Mouse (Mus musculus) embryonic facial prominence, embryonic 10.5 days (tissue): Measurements from ENCODE around the gene Gpr1. TPM values are rescaled to one million over a fixed set of nuclear protein-coding genes. Genes with fewer than 3 reads are reported as not detected.

Experiments
- DNase-seq: peaks from one replicate; pipeline ENCODE4 v3.0.0-alpha.2; 2017; ENCODE audit warnings: low spot score
- H3K27ac ChIP-seq: fragments of 300-500 bp; sonication (generic); replicated peaks from 2 replicates; pipeline ENCODE4 v1.5.1; 2016; ENCODE audit warnings: mild to moderate bottlenecking
- H3K27me3 ChIP-seq: fragments of 300-500 bp; sonication (generic); replicated peaks from 2 replicates; pipeline ENCODE4 v1.6.1; 2016; ENCODE audit warnings: low read depth, mild to moderate bottlenecking; ENCODE audit not compliant: poor library complexity, severe bottlenecking
- H3K36me3 ChIP-seq: fragments of 300-500 bp; sonication (generic); replicated peaks from 2 replicates; pipeline ENCODE4 v1.6.1; 2016; ENCODE audit warnings: mild to moderate bottlenecking, moderate library complexity
- H3K4me1 ChIP-seq: fragments of 300-500 bp; sonication (generic); 2 replicates; pipeline ENCODE4 v1.6.1; 2016
- H3K4me3 ChIP-seq: fragments of 300-500 bp; sonication (generic); 2 replicates; pipeline ENCODE4 v1.5.1; 2016; ENCODE audit warnings: mild to moderate bottlenecking, moderate library complexity
- H3K9me3 ChIP-seq: fragments of 300-500 bp; sonication (generic); 2 replicates; pipeline ENCODE4 v1.6.1; 2016; ENCODE audit warnings: mild to moderate bottlenecking
- WGBS: fragments of 180-500 bp; shearing (Covaris S2); methylation state at CpG from one replicate; pipeline ENCODE4 v1.1.7; 2016; 5-methylcytosine and 5-hydroxymethylcytosine counted together
- polyA plus RNA-seq: library from polyadenylated mRNA; unstranded; fragments of >200 nt; fragmentation: Nextera tagmentation; extraction: Ambion mirVana; gene quantifications from 2 replicates; pipeline ENCODE4 v1.2.1, GENCODE M21; 2016

Gene Gpr1
- polyA plus RNA-seq, 1 experiment from 2014 or later = 0.12 TPM

DNA sequence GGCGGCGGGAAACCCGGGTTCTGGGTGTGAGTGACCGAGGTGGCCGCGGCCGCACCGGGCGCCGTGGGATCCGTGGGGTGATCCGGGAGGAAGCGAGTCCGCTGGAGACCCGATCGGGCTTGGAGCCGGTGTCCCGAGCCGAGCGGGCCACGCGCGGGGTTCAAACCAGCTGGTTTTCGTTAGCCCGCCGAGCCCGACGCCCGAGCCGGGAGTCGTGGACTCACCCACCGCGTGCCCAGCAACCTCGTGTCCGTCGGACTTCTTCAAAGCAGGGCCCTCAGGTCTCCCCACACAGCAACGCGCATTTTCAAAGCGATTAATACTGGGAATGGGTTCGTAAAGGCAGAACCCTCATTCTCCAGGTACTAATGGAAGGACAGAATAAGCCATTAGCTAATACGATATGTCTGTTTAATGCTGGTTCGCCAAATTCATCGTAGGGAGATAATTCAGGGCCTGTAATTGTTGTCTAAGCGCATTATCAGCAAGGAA lies 34.1 kb upstream of the Gpr1 start:
- DNase-seq = peak; percentile 69
- peak overlapping the region; percentile 87 for H3K27ac ChIP-seq

DNA sequence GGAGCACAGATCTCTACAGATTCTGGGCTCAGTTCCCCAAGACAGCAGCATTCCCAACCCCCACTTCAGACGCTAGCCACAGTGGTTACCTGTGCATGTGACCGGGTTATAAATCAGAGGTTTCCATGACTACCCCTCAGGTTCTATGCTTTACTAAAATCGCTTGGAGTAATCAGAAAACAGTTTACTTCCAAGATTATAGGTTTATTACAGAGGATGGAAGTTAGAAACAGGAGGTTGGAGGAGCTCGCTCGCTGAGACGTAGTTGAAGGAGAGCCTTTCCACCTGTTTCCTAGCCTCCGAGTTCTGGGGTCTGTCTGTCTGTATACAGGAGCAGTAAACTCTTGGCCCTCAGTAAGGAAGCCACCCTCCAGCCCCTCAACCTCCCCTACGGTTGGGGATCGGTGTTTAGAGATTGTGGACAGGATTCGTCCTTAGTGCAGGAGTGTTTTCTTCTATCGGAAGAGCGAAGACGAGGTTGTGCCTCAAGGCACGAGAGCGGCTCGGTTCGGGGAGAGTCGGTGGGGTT lies 33.6 kb upstream of the Gpr1 start:
- H3K9me3 ChIP-seq = no peaks in the 10 kb centered on the region

More for the DNA sequence above, 34.1 kb upstream of the Gpr1 start:
- Histone ChIP-seq H3K9me3 (no peaks in the 10 kb centered on the region), H3K27me3 (peaks cover 76% of the 10 kb centered on the region), H3K4me3 (peak overlapping the region; percentile 55), H3K36me3 (no peaks in the 10 kb centered on the region), H3K4me1 (peaks cover 36% of the 10 kb centered on the region)
- 2% methylated on average over 44 of the region's 44 CpGs for WGBS

DNA sequence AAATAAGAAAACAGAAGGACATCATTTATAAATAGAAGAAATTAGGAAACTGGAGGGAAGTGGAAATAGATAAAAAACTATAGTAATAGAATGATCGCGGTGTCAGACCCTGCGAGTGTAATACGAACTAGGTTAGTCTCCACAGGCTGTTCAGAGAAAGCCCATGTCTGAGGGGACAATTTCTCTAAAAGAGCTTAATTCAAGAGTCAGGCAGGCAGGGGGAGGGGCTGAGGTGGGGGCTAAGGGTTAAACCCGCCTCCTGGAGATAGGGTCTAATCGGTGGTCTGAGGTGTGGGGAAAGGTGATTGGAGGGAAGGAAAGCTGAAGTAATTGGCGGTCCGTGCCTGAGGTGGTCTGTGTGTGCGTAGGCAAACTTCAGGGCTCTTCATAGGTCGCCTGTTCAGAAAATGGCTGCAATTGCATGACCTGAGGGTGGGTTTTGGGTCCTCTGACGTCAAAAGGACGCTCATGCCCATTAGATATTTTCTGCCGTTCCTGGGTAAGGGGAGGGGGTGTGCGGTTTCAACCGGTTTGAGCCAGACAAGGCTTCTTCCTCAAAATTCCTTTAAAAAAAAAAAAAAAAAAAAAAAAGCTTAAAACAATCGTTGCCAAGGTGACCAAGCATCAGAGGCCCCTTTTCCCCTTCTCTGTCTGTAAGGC lies 32.6 kb upstream of the Gpr1 start:
- Histone ChIP-seq H3K9me3 (no peaks in the 10 kb centered on the region), H3K4me1 (peaks cover 24% of the 10 kb centered on the region), H3K36me3 (no peaks in the 10 kb centered on the region), H3K4me3 (peak overlapping the region; percentile 55), H3K27ac (peak overlapping the region; percentile 87), H3K27me3 (peaks cover 62% of the 10 kb centered on the region)
- 1% methylated on average over 16 of the region's 16 CpGs for WGBS
- DNase-seq = peak; percentile 89

More for the DNA sequence above, 33.6 kb upstream of the Gpr1 start:
- peak overlapping the region; percentile 55 for H3K4me3 ChIP-seq
- peaks cover 31% of the 10 kb centered on the region for H3K4me1 ChIP-seq
- H3K27ac ChIP-seq = peak overlapping the region; percentile 87
- WGBS = under 1% methylated on average over 18 of the region's 18 CpGs
- H3K27me3 ChIP-seq = peaks cover 71% of the 10 kb centered on the region
- DNase-seq = peak; percentile 41
- H3K36me3 ChIP-seq = no peaks in the 10 kb centered on the region

DNA sequence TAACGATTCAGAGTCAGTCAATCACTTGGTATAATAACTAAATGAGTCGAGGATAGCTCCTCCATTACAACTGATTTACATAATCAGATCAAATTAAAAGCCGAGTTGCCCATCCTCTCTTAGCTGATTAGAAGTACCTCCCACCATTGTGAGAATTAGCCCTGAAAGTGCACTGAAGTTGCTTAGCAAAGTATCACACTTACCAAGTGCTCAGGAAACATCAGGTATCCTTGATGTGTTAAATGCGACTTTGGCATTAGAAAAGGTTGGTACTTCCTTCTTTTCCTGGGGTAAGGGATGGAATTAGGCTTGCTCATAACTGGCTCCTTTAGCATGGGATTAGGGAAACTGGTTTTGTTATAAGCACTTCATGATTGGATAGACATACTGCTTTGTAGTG lies 29.5 kb upstream of the Gpr1 start:
- no peaks in the 10 kb centered on the region for H3K36me3 ChIP-seq
- no peak overlapping the region for H3K4me3 ChIP-seq
- peaks cover 31% of the 10 kb centered on the region for H3K27me3 ChIP-seq
- H3K27ac ChIP-seq = no peak overlapping the region
- H3K9me3 ChIP-seq = no peaks in the 10 kb centered on the region
- DNase-seq = no peak
- H3K4me1 ChIP-seq = peaks cover 19% of the 10 kb centered on the region
- WGBS = 64% methylated on average over 4 of the region's 4 CpGs

DNA sequence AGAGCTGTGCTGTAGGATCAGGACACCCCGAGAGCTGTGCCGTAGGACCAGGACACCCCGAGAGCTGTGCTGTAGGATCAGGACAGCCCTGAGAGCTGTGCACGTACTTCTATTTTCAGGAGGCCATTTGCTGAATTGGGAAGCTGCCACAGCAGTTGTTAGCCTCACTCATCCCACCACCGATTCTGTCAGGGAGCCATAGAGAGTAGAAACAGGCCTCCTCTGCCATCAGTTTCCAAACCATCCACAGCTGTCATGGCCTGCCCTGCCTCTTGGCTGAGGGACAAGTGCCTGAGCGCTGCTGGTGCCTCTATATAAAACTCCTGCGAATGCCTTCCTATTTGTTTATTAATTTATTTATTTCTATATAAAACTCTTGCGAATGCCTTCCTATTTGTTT lies 25.4 kb upstream of the Gpr1 start:
- WGBS = 88% methylated on average over 8 of the region's 8 CpGs
- H3K36me3 ChIP-seq = no peaks in the 10 kb centered on the region
- no peaks in the 10 kb centered on the region for H3K9me3 ChIP-seq
- H3K27ac ChIP-seq = no peak overlapping the region
- H3K27me3 ChIP-seq = no peaks in the 10 kb centered on the region
- H3K4me3 ChIP-seq = no peak overlapping the region
- no peak for DNase-seq
- peaks cover 9% of the 10 kb centered on the region for H3K4me1 ChIP-seq

DNA sequence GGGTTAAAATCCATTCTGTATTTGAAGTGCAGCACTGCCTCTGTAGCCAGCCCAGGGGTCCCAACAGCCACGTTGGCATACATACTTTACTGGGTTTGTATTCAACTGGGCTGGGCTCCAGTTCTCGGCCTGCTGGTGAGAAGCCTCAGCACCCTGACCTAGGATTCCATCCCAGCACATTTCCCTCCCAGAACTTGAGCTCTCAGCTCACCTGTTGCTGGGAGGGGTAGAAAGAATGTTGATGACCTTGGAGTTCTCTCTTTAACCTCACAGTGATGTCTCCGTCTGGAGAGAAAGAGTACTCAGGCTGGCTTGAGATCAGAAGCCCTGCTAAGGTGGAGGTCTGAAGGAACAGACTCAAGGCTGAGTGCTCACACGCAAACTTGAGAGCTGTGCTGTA lies 25.0 kb upstream of the Gpr1 start:
- Histone ChIP-seq H3K36me3 (no peaks in the 10 kb centered on the region), H3K4me1 (peaks cover 9% of the 10 kb centered on the region), H3K27ac (no peak overlapping the region), H3K4me3 (no peak overlapping the region), H3K27me3 (no peaks in the 10 kb centered on the region), H3K9me3 (no peaks in the 10 kb centered on the region)
- DNase-seq = no peak
- 65% methylated on average over 4 of the region's 4 CpGs for WGBS

DNA sequence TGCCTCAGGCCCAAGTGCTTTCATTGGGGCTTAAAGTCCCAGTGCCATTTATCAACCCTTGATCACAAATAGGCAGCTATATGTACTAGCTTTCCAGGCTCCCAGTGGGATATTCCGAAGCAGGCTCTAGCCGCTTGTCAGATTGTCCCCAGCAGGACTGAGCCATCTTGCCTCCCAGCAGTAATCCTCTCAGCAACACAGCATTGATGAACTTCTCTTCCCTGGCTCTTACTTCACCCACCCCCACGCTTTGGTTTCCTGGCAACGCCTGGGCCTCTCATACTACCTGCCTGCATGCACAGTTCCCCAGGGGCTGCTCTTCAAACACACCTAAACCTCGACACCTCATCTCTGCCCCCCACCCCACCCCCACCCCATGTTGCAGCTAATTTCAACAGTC lies 23.0 kb upstream of the Gpr1 start:
- WGBS = 19% methylated on average over 5 of the region's 5 CpGs
- H3K27ac ChIP-seq = 0 out of 2 replicates have a peak overlapping the region, but pooled peaks have one; percentile 19
- peaks cover 9% of the 10 kb centered on the region for H3K4me1 ChIP-seq
- H3K36me3 ChIP-seq = no peaks in the 10 kb centered on the region
- no peak overlapping the region for H3K4me3 ChIP-seq
- H3K27me3 ChIP-seq = no peaks in the 10 kb centered on the region
- H3K9me3 ChIP-seq = no peaks in the 10 kb centered on the region
- no peak for DNase-seq

DNA sequence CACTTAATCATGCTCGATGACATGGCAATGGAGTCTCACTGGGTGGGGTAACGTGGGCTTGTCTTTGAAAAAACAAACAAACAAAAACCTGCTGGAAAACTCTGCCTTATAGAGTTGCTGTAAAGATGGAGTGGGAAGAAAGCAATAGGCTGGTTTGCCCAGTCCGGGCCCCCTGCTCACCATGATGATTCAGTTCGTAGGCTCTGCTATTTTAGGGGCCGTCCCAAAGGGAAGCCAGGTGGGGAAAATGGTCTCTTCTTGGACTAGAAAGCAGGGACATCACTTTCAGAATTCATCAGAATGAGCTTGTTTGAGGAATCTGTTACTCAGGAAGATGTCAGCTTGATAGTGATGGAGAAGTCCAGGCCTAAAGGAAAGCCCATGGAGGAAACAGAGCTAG lies 12.9 kb upstream of the Gpr1 start:
- H3K4me3 ChIP-seq = no peak overlapping the region

DNA sequence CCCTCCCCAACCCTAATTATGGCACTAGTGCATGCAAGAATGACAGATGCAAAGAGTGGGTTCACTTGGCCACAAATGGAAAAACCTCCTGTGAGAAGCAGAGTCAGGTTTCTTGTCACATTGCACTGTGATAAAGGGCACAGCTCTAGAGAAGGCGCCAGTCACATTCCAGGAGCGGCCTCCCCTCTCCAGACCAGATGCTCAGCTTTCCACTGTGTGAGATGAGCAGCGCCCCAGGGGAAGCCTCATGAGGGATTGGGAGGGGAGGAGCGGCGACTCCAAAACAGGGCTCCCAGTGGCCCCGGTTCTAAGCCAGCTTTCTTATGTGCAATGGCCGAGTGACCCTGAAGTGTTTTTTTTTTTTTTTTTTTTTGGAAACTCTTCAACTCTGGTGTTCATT lies 11.5 kb upstream of the Gpr1 start:
- peak; percentile 66 for DNase-seq
- H3K4me1 ChIP-seq = peaks cover 14% of the 10 kb centered on the region
- no peak overlapping the region for H3K4me3 ChIP-seq
- H3K27ac ChIP-seq = no peak overlapping the region
- WGBS = 1% methylated on average over 7 of the region's 7 CpGs
- H3K36me3 ChIP-seq = no peaks in the 10 kb centered on the region
- no peaks in the 10 kb centered on the region for H3K9me3 ChIP-seq
- no peaks in the 10 kb centered on the region for H3K27me3 ChIP-seq

More for the DNA sequence above, 12.9 kb upstream of the Gpr1 start:
- Histone ChIP-seq H3K9me3 (no peaks in the 10 kb centered on the region), H3K27ac (no peak overlapping the region), H3K36me3 (no peaks in the 10 kb centered on the region), H3K4me1 (peaks cover 14% of the 10 kb centered on the region), H3K27me3 (no peaks in the 10 kb centered on the region)
- DNase-seq = no peak
- WGBS = 78% methylated on average over 5 of the region's 5 CpGs

DNA sequence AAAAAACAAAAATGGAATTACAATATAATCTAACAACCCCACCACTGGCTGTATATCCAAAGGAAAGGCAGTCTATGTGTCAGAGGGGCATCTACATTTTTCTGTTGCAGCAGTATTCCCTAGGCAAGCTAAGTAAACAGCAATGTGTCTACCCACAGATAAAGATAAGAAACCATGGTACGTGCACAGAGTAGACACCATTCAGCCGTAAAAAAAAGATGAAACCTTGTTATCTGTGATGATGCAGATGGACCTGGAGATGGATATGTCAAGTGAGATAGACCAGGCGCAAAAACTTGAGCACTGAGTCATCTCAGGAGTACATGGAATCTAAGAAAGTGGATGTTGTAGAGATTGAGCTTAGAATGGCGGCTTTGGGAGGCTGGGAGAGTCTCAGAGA lies 10.7 kb upstream of the Gpr1 start:
- Histone ChIP-seq H3K9me3 (no peaks in the 10 kb centered on the region), H3K4me1 (peaks cover 14% of the 10 kb centered on the region), H3K27me3 (no peaks in the 10 kb centered on the region), H3K36me3 (no peaks in the 10 kb centered on the region), H3K4me3 (no peak overlapping the region), H3K27ac (no peak overlapping the region)
- DNase-seq = no peak
- 82% methylated on average over 4 of the region's 4 CpGs for WGBS

DNA sequence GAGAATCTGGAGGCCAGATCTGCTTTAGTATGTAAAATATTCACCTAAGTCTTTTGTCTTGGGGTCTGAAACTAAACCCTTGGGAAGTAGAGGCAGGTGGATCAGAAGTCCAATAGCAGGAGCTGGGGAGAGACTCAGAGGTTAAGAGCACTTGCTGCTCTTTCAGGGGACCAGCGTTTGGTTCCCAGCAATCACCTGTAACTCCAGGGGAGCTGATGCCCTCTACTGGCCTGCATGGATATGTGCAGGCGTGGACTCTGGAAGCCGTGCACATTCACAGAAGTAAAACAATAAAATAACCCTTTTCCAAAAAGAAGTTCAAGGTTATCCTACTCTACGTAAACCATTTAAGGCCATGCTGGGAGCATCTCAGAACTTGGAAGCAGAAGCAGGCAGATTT lies 4.9 kb upstream of the Gpr1 start:
- H3K4me3 ChIP-seq = no peak overlapping the region
- H3K27ac ChIP-seq = no peak overlapping the region
- H3K4me1 ChIP-seq = peaks cover 8% of the 10 kb centered on the region
- H3K36me3 ChIP-seq = no peaks in the 10 kb centered on the region
- DNase-seq = no peak
- H3K27me3 ChIP-seq = no peaks in the 10 kb centered on the region
- H3K9me3 ChIP-seq = 0 out of 2 replicates have a peak, but pooled peaks cover 4% of the 10 kb centered on the region
- WGBS = 95% methylated on average over 4 of the region's 4 CpGs

DNA sequence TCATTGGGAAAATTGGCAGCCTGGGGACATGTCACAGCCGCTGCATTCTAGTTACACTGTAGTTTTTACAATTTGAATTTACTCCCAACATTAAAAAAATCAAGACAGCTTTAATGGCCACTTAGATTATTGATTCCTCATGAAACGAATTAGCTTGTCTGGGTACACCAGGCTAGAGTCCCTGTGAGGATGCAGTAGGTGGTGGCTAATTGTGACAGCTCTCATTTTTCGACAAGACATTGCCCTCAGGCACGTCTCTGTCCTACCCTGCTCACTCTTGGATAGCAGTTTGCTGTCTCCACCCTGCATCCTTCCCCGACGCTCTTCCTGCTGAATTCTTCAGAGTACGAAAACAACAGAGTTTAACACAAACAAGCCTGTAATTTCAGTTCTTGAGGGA lies 288 bp upstream of the Gpr1 start:
- H3K4me1 ChIP-seq = peaks cover 18% of the 10 kb centered on the region
- H3K4me3 ChIP-seq = no peak overlapping the region
- H3K9me3 ChIP-seq = 0 out of 2 replicates have a peak, but pooled peaks cover 4% of the 10 kb centered on the region
- no peaks in the 10 kb centered on the region for H3K36me3 ChIP-seq
- no peak overlapping the region for H3K27ac ChIP-seq
- peaks cover 5% of the 10 kb centered on the region; the same call in 1 of the 2 replicates for H3K27me3 ChIP-seq
- DNase-seq = no peak
- 24% methylated on average over 7 of the region's 7 CpGs for WGBS
